Mouse (Mus musculus): Measurements from ENCODE around the gene 4930556J24Rik. TPM values are rescaled to one million over a fixed set of nuclear protein-coding genes. Genes with fewer than 3 reads are reported as not detected.
"Not testable (repeated sequence)": the region's sequence is repeated elsewhere in the genome, so short reads cannot be mapped to it uniquely, and the experiment has no call there.

4930556J24Rik gene
- polyA plus RNA-seq, 1 experiment from 2014 or later = 0.16 TPM

DNA sequence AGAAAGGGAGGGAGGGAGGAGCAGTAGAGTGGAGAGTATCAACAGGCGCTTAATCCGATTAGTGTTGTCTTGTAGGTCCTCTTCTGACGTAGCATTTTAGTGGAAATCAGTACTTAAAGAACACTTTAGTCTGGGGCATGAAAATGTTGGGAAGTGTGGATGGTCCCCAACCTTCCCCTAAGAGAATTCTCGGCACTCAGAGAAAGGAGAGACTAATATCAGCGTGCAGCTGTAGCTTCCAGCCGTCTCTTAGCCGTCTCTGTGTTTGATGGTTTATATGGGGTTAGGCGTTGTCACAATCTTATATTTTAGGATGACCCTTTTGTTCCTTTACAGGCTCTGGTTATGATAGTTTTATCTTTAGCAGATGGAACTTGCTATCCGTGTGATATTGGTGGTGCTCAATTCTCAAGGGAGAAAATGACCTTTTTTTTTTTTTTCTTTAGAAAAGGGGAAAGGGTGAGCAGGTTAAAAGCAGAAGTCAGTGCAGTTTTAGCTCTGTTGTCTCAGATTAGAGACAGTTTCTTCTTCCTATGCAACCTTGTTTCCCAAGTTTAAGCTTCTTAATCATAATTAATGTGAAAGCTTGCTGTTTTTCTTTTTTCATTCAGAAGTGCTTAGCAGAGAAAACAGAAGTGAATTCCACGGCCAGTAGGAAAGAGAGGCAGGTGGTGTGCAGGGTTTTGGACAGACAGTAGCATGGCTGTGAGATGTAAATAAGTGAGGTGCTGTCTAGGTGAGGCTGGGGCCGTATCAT is 12.0 kb downstream of the 4930556J24Rik start:
- peak overlapping the region; percentile 68 for H3K27ac ChIP-seq (ENCODE audit: low read depth, low read length)
- peak overlapping the region; percentile 59 for H3K9ac ChIP-seq (ENCODE audit: low read depth, low read length)
- H3K27me3 ChIP-seq (replicated peaks; ENCODE audit: control insufficient read depth, insufficient read depth, low read length) = no peaks in the 10 kb centered on the region
- peak overlapping the region; percentile 77 for H3K4me2 ChIP-seq (replicated peaks; ENCODE audit: low read depth)
- peak overlapping the region; percentile 64 for H3K4me3 ChIP-seq (ENCODE audit: low read depth, low read length)
- H3K4me1 ChIP-seq (replicated peaks; ENCODE audit: control insufficient read depth, insufficient read depth, low read length) = peaks cover 3% of the 10 kb centered on the region; the same call in 1 of the 2 replicates
- no peak for ATAC-seq
- peaks cover 11% of the 10 kb centered on the region; the same call in 1 of the 2 replicates for H3K36me3 ChIP-seq (ENCODE audit: control insufficient read depth, insufficient read depth)
- no peaks in the 10 kb centered on the region for H3K9me3 ChIP-seq (ENCODE audit: control insufficient read depth)
- WGBS = 11% methylated on average over 11 of the region's 11 CpGs
- TF ChIP-seq CTCF (IDR thresholded peaks at IDR 0.05; ENCODE audit: low read depth) = no peak

DNA sequence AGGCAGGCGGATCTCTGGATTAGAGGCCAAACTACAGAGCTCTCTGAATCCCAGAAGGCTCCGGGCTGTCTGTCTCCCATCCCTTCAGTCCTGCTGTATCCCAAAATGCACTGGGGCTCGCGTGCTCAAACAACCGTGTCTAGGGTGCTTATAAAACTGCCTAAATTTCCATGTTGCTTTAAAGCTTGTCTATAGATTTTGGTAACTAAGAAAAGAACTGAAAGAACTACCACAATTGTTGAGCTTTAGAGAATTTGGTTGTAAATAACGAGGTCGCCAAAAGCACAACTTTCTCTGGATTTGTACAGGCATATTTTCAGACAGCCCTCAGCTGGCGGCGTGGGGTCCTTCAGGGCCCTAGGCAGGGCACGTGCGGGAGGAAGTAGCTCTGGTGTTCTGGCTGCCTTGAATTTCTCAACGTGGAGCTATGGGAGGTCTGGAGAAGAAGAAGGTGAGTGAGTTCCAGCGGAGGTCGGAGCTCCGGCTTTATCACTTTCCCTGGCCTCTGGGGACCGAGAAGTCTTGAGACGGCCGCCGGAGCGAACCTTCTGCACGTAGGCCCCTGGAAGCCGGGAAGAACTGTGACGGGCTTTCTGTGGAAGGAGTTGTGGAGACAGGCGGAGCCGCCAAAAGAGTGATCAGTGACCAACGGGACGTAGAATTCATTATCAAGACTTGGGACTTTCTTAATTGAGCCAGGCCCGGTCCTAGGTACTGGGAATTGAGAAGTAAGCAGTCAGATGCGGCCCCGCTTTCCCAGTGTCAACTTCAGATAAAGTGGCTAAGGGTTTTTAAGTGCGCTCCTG is 12.8 kb downstream of the 4930556J24Rik start, which contains the start of gene Pes1:
Gene Pes1, plus strand, starts transcription at position 366 of the 806 bp plus-strand sequence.
- Histone ChIP-seq H3K4me2 (replicated peaks; ENCODE audit: low read depth) (peak within 1 kb of the TSS; percentile 77), H3K27ac (ENCODE audit: low read depth, low read length) (peak within 1 kb of the TSS; percentile 68), H3K9me3 (ENCODE audit: control insufficient read depth) (no peaks in the 10 kb centered on the region), H3K27me3 (replicated peaks; ENCODE audit: control insufficient read depth, insufficient read depth, low read length) (no peaks in the 10 kb centered on the region), H3K4me1 (replicated peaks; ENCODE audit: control insufficient read depth, insufficient read depth, low read length) (peaks cover 3% of the 10 kb centered on the region; the same call in 1 of the 2 replicates), H3K4me3 (ENCODE audit: low read depth, low read length) (peak within 1 kb of the TSS; percentile 64), H3K36me3 (ENCODE audit: control insufficient read depth, insufficient read depth) (0 out of 2 replicates have a peak, but pooled peaks cover 4% of the 10 kb centered on the region), H3K9ac (ENCODE audit: low read depth, low read length) (peak within 1 kb of the TSS; percentile 59)
- peak; percentile 89 for ATAC-seq
- under 1% methylated on average over 31 of the region's 31 CpGs for WGBS
- TF ChIP-seq CTCF (IDR thresholded peaks at IDR 0.05; ENCODE audit: low read depth) = no peak

DNA sequence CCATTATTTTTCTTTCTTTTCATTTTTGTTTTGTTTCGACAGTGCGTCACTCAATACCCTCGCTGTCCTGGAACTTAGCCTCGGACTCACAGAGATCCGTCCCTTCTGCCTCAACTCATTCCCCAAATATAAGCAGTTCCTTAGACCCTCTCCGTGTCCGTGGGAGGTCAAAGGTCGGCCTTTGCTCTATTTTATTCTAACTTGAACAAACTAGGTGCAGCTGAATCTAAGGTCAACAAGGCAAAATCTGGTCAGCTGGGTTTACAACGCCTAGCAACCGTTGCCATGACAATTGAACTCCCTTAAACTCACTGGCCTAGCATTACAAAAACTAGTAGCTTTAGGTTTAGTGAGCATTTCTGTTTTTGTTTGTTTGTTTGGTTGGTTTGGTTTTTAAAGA is 13.4 kb downstream of the 4930556J24Rik start:
- H3K36me3 ChIP-seq (ENCODE audit: control insufficient read depth, insufficient read depth) = 0 out of 2 replicates have a peak, but pooled peaks cover under 1% of the 10 kb centered on the region
- H3K9me3 ChIP-seq (ENCODE audit: control insufficient read depth) = no peaks in the 10 kb centered on the region
- 75% methylated on average over 10 of the region's 10 CpGs for WGBS
- H3K27ac ChIP-seq (ENCODE audit: low read depth, low read length) = no peak overlapping the region
- H3K4me2 ChIP-seq (replicated peaks; ENCODE audit: low read depth) = peak overlapping the region; percentile 77
- ATAC-seq = peak; percentile 5; the same call in 1 of the 2 replicates
- H3K4me1 ChIP-seq (replicated peaks; ENCODE audit: control insufficient read depth, insufficient read depth, low read length) = peaks cover 3% of the 10 kb centered on the region; the same call in 1 of the 2 replicates
- H3K4me3 ChIP-seq (ENCODE audit: low read depth, low read length) = 0 out of 2 replicates have a peak overlapping the region, but pooled peaks have one; percentile 64
- H3K9ac ChIP-seq (ENCODE audit: low read depth, low read length) = 0 out of 2 replicates have a peak overlapping the region, but pooled peaks have one; percentile 59
- no peaks in the 10 kb centered on the region for H3K27me3 ChIP-seq (replicated peaks; ENCODE audit: control insufficient read depth, insufficient read depth, low read length)
- TF ChIP-seq CTCF (IDR thresholded peaks at IDR 0.05; ENCODE audit: low read depth) = no peak

DNA sequence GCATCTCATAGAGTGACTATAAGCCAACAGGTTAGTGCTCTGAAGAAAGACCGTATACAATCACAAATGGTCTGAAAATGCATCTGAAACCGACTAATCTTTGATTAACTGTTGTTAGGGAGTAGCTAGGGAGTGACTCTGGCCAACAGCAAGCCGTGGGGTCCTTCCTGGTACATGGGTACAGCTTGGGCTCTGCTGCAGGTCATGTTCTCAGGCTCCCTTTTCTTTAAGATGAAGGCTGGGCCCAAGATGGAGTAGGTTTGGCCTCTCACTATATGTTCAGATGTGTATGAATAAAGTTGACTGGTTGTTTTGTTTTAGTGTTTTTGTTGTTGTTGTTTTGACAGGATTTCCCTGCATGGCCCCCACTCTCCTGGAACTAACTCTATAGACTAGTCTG is 14.8 kb downstream of the 4930556J24Rik start:
- no peak overlapping the region for H3K4me2 ChIP-seq (replicated peaks; ENCODE audit: low read depth)
- no peak overlapping the region for H3K4me3 ChIP-seq (ENCODE audit: low read depth, low read length)
- ATAC-seq = no peak
- H3K27me3 ChIP-seq (replicated peaks; ENCODE audit: control insufficient read depth, insufficient read depth, low read length) = no peaks in the 10 kb centered on the region
- H3K9me3 ChIP-seq (ENCODE audit: control insufficient read depth) = no peaks in the 10 kb centered on the region
- peaks cover 3% of the 10 kb centered on the region; the same call in 1 of the 2 replicates for H3K4me1 ChIP-seq (replicated peaks; ENCODE audit: control insufficient read depth, insufficient read depth, low read length)
- no peaks in the 10 kb centered on the region for H3K36me3 ChIP-seq (ENCODE audit: control insufficient read depth, insufficient read depth)
- WGBS = 65% methylated on average over 3 of the region's 3 CpGs
- TF ChIP-seq CTCF (IDR thresholded peaks at IDR 0.05; ENCODE audit: low read depth) = no peak
- H3K9ac ChIP-seq (ENCODE audit: low read depth, low read length) = no peak overlapping the region
- H3K27ac ChIP-seq (ENCODE audit: low read depth, low read length) = no peak overlapping the region

GRCm38 (mm10) chr11:3960901-3961300 is 15.7 kb downstream of the 4930556J24Rik start:
- H3K4me2 ChIP-seq (replicated peaks; ENCODE audit: low read depth) = no peak overlapping the region
- no peak overlapping the region for H3K4me3 ChIP-seq (ENCODE audit: low read depth, low read length)
- ATAC-seq = no peak
- no peaks in the 10 kb centered on the region for H3K36me3 ChIP-seq (ENCODE audit: control insufficient read depth, insufficient read depth)
- H3K4me1 ChIP-seq (replicated peaks; ENCODE audit: control insufficient read depth, insufficient read depth, low read length) = peaks cover 3% of the 10 kb centered on the region; the same call in 1 of the 2 replicates
- TF ChIP-seq CTCF (IDR thresholded peaks at IDR 0.05; ENCODE audit: low read depth) = no peak
- WGBS = 47% methylated on average over 2 of the region's 2 CpGs
- H3K9me3 ChIP-seq (ENCODE audit: control insufficient read depth) = no peaks in the 10 kb centered on the region
- no peak overlapping the region for H3K9ac ChIP-seq (ENCODE audit: low read depth, low read length)
- H3K27ac ChIP-seq (ENCODE audit: low read depth, low read length) = no peak overlapping the region
- H3K27me3 ChIP-seq (replicated peaks; ENCODE audit: control insufficient read depth, insufficient read depth, low read length) = no peaks in the 10 kb centered on the region

GRCm38 (mm10) chr11:3955371-3955770 is 21.2 kb downstream of the 4930556J24Rik start:
- H3K4me1 ChIP-seq (replicated peaks; ENCODE audit: control insufficient read depth, insufficient read depth, low read length); H3K36me3 ChIP-seq (ENCODE audit: control insufficient read depth, insufficient read depth); H3K27me3 ChIP-seq (replicated peaks; ENCODE audit: control insufficient read depth, insufficient read depth, low read length); H3K4me3 ChIP-seq (ENCODE audit: low read depth, low read length); H3K27ac ChIP-seq (ENCODE audit: low read depth, low read length); H3K4me2 ChIP-seq (replicated peaks; ENCODE audit: low read depth); ATAC-seq; H3K9me3 ChIP-seq (ENCODE audit: control insufficient read depth); H3K9ac ChIP-seq (ENCODE audit: low read depth, low read length): not testable (repeated sequence)
- WGBS = 75% methylated on average over 4 of the region's 4 CpGs

DNA sequence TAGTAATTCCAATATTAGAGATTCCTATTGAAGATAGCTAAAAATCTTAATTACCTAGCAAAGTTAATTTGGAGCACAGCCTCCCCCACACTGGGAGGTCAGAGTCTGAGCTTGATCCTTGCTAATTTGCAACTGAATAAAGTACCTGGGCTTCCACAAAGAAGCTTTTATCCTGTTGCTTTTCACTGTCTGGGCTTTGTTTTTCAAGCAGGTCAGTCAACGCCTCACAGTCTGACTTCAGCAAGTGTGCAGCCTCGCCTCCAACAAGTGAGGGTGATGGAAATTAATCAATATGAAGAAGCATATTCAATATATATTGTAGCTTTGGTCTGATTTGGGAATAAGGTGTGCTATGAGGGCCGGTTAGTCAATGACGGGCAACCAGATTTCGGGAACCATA is 21.7 kb downstream of the 4930556J24Rik start:
- not testable (repeated sequence) for ATAC-seq; H3K9me3 ChIP-seq (ENCODE audit: control insufficient read depth); H3K4me2 ChIP-seq (replicated peaks; ENCODE audit: low read depth); H3K4me3 ChIP-seq (ENCODE audit: low read depth, low read length); H3K36me3 ChIP-seq (ENCODE audit: control insufficient read depth, insufficient read depth); H3K4me1 ChIP-seq (replicated peaks; ENCODE audit: control insufficient read depth, insufficient read depth, low read length); H3K9ac ChIP-seq (ENCODE audit: low read depth, low read length); H3K27ac ChIP-seq (ENCODE audit: low read depth, low read length); H3K27me3 ChIP-seq (replicated peaks; ENCODE audit: control insufficient read depth, insufficient read depth, low read length)
- WGBS = 90% methylated on average over 5 of the region's 5 CpGs
